Mouse (Mus musculus) B cell, adult (primary cell): ENCODE measurements around the gene Cylc1. TPM values are rescaled to one million over a fixed set of nuclear protein-coding genes. Genes with fewer than 3 reads are reported as not detected.

Source experiments
- total RNA-seq: library from RNA; stranded (reverse); gene quantifications from 4 replicates; pipeline ENCODE4 v1.2.4, GENCODE M21; 2023; ENCODE audit not compliant: inconsistent age

Cylc1 gene
- not detected in 4 replicates for total RNA-seq

DNA sequence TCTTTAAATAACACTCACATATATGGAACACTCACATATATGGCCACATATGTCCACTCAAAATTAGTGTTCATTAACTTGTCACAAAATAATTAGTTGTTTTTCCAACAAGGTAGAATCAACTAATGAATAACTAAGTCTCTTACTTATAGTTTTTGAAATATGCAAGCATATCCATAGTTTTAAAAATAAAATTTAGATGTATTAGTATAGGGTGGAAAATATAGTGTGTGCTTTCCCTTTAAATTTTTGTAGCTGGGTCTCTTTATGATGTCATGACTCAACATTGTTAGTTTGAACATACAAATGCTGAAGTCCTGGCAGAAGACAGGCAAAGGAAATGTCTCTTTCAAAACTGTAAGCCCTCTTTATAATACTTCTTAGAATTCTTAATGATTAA is at the start of gene Cylc1:
Gene Cylc1 (plus strand): TSS at position 301 of the 400 bp plus-strand sequence.

DNA sequence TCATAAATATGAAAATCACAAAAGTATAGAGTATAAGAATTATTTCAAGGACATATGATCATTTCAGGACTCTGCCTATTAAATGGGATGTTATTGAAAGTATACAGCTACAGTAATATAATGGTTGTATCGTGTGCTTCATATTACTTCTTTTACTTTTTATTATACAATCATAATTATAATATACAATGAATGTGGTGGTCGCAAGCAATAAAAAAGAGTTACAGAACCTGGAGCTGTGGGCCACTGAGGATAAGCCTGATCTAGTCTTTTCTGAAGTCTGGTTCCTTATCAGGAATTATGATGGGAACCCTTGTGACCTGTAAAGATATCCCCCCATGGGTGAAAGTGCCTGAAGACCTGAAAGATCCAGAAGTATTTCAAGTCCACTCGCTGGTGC is 57.8 kb downstream of the Cylc1 start, which contains the start of gene Gm10112:
Gene Gm10112 (plus strand): TSS at position 301 of the 400 bp plus-strand sequence.

Other genes starting within 250 kb of the Cylc1 start
- not detected in 4 replicates for gene Gm10112, start 57.9 kb downstream of the Cylc1 start, total RNA-seq